Mouse (Mus musculus): ENCODE data around the gene Il4ra.

GRCm38 (mm10) chr7:125620077-125620476, 68.2 kb downstream of the Il4ra start:
- TF ChIP-seq GATA1 (IDR thresholded peaks at IDR 0.05; ENCODE audit: borderline replicate concordance, low read length) (no peak), FLI1 (IDR thresholded peaks at IDR 0.05; ENCODE audit: low read length) (no peak)
